Mouse (Mus musculus) left cerebral cortex, postnatal 36 days (tissue): ENCODE measurements around the gene Olfr453. TPM values are rescaled to one million over a fixed set of nuclear protein-coding genes. Genes with fewer than 3 reads are reported as not detected.

Experiments used
- DNase-seq, 2 experiments: peaks; one replicate each; pipeline ENCODE4 v3.0.0; 2021 to 2022; ENCODE audit warnings: low spot score in 2 of 2, mixed read lengths in 1 of 2
- intact Hi-C: fragments of 180-260 bp; cut with DNase I; formaldehyde crosslinking; loops from one replicate; pipeline ENCODE4 v1.15.1; 2025
- total RNA-seq, 2 experiments: library from RNA; stranded (reverse); gene quantifications; 2 replicates each; pipeline ENCODE4 v1.2.3; 2021

Gene Olfr453
- not detected for total RNA-seq

- no peak for DNase-seq
- intact Hi-C loops, result no loop called here
These were observed at the start of gene Olfr453 for GRCm38 (mm10) chr6:42739071-42739470. Gene Olfr453, plus strand, starts transcription at chr6:42739371.

- no peak for DNase-seq
- intact Hi-C loops, result no loop called here
These were observed 49.4 kb upstream of the Olfr453 start for GRCm38 (mm10) chr6:42689761-42690160.

GRCm38 (mm10) chr6:42692154-42692516, 47.0 kb upstream of the Olfr453 start:
- peak; percentile 70 to 73 for DNase-seq
- intact Hi-C loops, result no loop called here

GRCm38 (mm10) chr6:42692517-42693190, 46.5 kb upstream of the Olfr453 start:
- peak; percentile 83 for DNase-seq
- intact Hi-C loops, result no loop called here

- DNase-seq, result peak; percentile 88 to 89
- intact Hi-C loops, result no loop called here
These were observed 29.6 kb upstream of the Olfr453 start, which contains the start of gene Tcaf1 for GRCm38 (mm10) chr6:42709291-42710211. Gene Tcaf1, minus strand, starts transcription at chr6:42710088.

GRCm38 (mm10) chr6:42714668-42715067, 24.5 kb upstream of the Olfr453 start:
- intact Hi-C loops, result no loop called here
- DNase-seq, result no peak

- intact Hi-C loops, result no loop called here
- no peak for DNase-seq
These were observed 21.2 kb upstream of the Olfr453 start for GRCm38 (mm10) chr6:42717973-42718372.

- intact Hi-C loops, result no loop called here
- DNase-seq, result no peak
These were observed 3.1 kb downstream of the Olfr453 start for GRCm38 (mm10) chr6:42742303-42742702.

- intact Hi-C loops, result no loop called here
- DNase-seq, result no peak
These were observed 8.7 kb downstream of the Olfr453 start for GRCm38 (mm10) chr6:42747846-42748245.

- no peak for DNase-seq
- intact Hi-C loops, result no loop called here
These were observed 16.9 kb downstream of the Olfr453 start, which contains the start of gene Olfr38 for GRCm38 (mm10) chr6:42756104-42756503. Gene Olfr38, plus strand, starts transcription at chr6:42756404.

- DNase-seq, result no peak
- intact Hi-C loops, result no loop called here
These were observed 37.9 kb downstream of the Olfr453 start for GRCm38 (mm10) chr6:42777066-42777465.

- intact Hi-C loops, result no loop called here
- DNase-seq, result no peak
These were observed 45.6 kb downstream of the Olfr453 start, which contains the start of gene Olfr452 for GRCm38 (mm10) chr6:42784793-42785192. Gene Olfr452, plus strand, starts transcription at chr6:42785093.

GRCm38 (mm10) chr6:42790247-42790948, 51.2 kb downstream of the Olfr453 start:
- no peak for DNase-seq
- intact Hi-C loops, result no loop called here

GRCm38 (mm10) chr6:42790949-42791556, 51.9 kb downstream of the Olfr453 start:
- DNase-seq, result no peak
- intact Hi-C loops, result no loop called here

- intact Hi-C loops, result no loop called here
These were observed 55.8 kb downstream of the Olfr453 start for GRCm38 (mm10) chr6:42794982-42795381.

More at GRCm38 (mm10) chr6:42794982-42795381, 55.8 kb downstream of the Olfr453 start:
- DNase-seq, result no peak

Other genes starting within 250 kb of the Olfr453 start
- gene Olfr455, start 191.8 kb upstream of the Olfr453 start, total RNA-seq, result not detected
- not detected for gene Tcaf3, start 141.7 kb upstream of the Olfr453 start, total RNA-seq
- gene Tcaf2, start 94.1 kb upstream of the Olfr453 start, total RNA-seq, result under 1 TPM; 0.54 to 0.82 TPM
- 100 to 1,000 TPM; 217 to 234 TPM for gene Tcaf1, start 29.3 kb upstream of the Olfr453 start, total RNA-seq
- gene Olfr38, start 17.0 kb downstream of the Olfr453 start, total RNA-seq, result not detected
- gene Olfr452, start 45.7 kb downstream of the Olfr453 start, total RNA-seq, result not detected
- not detected for gene Olfr450, start 72.6 kb downstream of the Olfr453 start, total RNA-seq
- not detected for gene Olfr449, start 95.0 kb downstream of the Olfr453 start, total RNA-seq
- gene Olfr448, start 151.1 kb downstream of the Olfr453 start, total RNA-seq, result not detected
- not detected for gene Olfr447, start 169.5 kb downstream of the Olfr453 start, total RNA-seq
- not detected for gene Olfr446, start 182.0 kb downstream of the Olfr453 start, total RNA-seq
- not detected for gene Olfr444, start 209.7 kb downstream of the Olfr453 start, total RNA-seq